Mouse (Mus musculus): Measurements from ENCODE around the gene Chchd10.

Gene Chchd10

DNA sequence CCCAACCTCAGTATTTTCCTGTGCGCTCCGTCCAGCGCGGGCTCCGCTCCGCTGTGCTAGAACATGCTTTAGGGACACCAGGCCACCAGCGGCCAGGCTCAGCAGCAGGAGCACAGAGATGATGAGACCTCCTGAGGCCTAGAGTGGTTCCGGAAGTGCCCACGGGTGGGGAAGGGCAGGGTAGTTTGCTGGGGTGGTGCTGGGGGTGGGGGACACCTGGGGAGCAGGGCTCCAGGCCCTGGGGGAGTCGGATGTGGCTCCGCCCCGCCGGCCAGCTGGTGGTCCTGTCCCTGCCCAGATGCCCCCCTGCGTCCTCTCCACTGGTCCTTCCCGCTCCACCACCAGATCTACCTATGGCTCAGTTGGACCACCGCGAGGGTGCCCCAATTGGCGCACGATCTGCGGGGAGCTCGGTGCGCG is 17.9 kb downstream of the Chchd10 start:
- no peak for DNase-seq (ENCODE audit: low spot score)

- DNase-seq (ENCODE audit: low spot score) = no peak
These were observed 18.6 kb downstream of the Chchd10 start for GRCm38 (mm10) chr10:75951424-75952050.

DNA sequence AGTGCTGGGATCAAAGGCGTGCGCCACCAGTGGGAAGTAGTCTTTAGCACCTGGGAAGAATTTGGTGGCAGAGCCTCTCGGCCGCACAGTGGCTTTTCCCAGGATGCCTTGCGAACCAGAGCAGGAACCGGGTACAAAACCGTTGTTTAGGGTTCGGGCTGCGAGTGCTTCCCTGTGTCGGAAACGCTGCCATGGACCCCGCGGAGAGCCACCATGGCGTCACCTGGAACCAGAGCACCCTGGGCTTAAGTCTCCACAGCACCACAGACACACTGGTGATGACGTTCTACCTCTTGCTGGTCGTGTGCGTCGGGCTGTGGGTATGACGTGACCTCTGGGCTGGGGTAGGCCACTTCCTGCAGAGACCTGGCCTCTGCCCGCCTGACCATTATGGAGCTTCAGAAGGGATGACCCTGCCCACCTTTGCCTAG is 21.5 kb downstream of the Chchd10 start, which contains the start of gene Gm5134:
Gm5134 (plus strand) TSS at position 134 of the 431 bp plus-strand sequence.
- no peak for DNase-seq (ENCODE audit: low spot score)

- DNase-seq (ENCODE audit: low spot score) = no peak
These were observed 40.9 kb downstream of the Chchd10 start for GRCm38 (mm10) chr10:75973846-75974245.

DNA sequence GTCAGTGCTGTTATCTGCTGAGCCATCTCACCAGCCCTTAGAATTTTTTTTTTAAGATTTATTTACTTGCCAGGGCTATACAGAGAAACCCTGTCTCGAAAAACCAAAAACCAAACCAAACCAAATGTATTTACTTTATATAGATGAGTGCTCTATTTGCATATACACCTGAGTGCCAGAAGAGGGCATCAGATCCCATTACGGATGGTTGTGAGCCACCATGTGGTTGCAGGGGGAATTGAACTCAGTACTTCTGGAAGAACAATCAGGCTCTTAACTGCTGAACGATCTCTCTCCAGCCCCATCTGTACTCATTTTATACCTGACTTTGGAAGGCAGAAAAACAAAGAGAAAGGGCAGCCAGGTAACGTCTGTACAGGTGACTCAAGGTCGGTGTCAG is 42.3 kb downstream of the Chchd10 start:
- no peak for DNase-seq (ENCODE audit: low spot score)

- DNase-seq (ENCODE audit: low spot score) = no peak
These were observed 45.3 kb downstream of the Chchd10 start for GRCm38 (mm10) chr10:75978119-75978834.

DNA sequence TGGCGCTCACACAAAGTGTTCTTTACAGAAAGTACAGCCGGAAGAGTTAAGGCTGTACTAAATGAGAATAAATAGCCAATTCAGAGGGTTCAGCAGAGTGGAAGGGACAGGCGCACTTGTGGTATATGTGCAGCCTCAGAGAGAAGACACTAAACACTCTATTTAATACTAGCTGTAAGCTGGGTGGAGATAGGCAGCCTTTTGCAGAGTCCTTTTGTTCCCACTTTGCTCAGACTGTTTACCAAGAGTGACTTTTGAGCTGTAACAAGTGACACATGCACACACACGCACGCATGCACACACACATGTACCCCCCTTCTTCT is 45.9 kb downstream of the Chchd10 start:
- no peak for DNase-seq (ENCODE audit: low spot score)

DNA sequence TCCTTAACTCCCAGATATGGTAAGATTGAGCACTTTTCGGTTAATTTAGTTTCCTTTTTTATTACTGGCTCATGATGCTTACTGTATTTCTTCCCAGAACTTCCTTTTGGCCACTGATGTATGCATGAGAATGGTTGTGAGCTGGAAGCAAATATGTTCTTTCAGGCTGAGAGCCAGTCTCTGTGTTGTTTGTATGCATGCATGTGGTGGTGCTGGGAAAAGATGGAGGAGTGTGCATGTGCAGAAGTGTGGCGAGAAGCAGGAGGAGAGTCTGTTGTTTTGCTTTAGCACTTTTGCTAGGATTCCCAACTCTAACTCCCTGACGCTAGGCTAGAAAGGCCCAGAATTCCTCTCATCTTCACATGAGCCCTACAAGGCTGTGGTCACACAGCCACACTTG is 46.5 kb downstream of the Chchd10 start:
- DNase-seq (ENCODE audit: low spot score) = no peak
